Mouse (Mus musculus) MEL-GATA-1-ER (cell line): ENCODE results near the gene Hdac4.

Experiments
- DNase-seq: peaks from one replicate; pipeline ENCODE4 v3.0.0-alpha.2; 2012; ENCODE audit warnings: low read depth; ENCODE audit errors: extremely low read depth

The Hdac4 gene

DNA sequence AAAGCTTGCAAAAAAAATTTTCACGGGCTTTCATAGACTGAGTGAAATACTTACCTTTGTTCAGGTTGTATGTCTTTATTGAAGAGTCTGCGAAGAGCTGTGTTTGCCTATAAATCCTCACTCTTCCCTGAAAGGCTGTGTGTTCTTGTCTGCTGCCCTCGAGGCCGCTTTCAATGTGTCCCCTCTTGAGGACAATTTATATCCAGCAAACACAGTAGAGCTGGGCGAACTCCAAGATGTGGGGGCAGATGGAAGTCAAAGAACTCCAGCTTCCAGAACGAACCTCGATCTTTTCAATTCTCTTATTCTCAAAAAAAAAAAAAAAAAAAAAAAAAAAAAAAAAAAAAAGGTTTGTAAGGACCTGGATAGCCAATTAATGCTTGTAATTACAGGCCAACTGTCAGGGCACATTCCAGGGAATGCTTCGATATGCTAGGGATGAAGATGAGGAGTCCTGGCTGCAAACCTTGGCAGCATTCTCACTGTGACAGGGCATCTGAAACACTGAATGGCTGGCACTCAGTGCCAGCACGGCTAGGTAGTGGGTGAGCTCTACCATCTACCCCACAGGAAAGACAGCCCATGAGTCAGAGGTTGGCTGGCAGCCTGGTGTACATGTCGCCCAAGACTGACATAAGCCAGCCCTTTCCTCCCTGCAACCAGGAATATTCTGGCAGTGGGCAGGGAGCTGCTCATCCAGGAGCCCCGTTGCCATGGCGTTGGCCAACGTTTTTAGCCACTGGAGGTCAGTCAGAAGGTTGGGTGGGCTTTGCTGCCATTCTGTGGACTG is at the start of gene Hdac4:
TSS of gene Hdac4 (minus strand) at position 340 of the 790 bp plus-strand sequence.
- no peak for DNase-seq

DNA sequence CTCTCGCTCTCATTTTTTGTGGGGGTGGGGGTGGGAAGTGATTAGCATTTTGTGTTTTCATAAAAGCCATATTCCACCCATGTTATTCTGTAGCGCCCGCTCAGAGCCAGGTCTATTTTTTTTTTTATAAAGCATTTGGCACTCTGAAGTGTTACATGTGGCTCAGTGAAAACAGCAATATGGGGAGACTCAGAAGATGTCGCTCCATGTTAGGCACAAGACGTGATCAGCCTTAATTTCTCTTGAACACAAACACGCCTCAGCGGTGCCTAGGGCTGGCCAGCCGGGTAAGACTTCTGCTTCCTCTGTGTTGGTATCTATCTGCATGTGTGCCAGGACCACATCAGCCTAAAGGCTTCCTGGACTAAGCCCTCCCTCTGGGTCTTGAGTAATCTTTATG is 48.0 kb upstream of the Hdac4 start:
- no peak for DNase-seq

DNA sequence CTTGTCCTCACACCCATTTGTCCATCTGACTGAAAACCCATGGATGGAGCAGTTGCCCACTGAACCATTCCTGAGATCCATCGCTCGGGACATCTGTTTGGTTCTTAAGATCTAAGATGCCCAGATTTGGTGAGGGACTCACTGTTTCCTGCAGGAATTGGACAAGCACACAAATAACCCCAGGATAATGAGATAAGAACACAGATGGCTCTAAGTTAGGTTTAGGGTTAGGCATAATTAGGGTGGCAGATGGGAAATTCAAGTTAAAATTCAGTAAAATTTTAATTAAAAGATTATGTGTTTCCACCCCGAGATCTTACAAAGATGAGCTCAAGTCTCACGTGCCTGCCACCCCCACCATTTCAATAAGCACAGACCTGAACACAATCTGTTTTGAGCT is 44.6 kb upstream of the Hdac4 start:
- DNase-seq = no peak

DNA sequence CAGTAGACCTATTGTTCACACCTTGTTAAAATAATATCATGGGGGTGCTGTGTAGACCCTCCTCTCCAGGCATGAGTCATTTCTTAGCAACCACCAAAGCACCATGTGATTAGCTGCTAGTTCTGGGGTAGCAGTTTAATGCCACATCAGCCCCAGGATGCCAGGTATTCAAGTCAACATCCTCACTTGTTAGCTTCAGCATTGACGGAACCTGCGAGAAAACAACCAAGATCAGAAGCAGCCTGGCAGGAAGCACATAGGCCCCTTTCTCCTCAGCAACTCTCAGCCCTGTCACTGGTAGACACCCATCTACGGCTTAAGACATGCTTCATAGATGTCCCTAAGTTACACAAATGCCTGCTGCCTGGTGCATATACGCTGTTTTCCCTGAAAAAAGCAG is 40.1 kb upstream of the Hdac4 start:
- no peak for DNase-seq

DNA sequence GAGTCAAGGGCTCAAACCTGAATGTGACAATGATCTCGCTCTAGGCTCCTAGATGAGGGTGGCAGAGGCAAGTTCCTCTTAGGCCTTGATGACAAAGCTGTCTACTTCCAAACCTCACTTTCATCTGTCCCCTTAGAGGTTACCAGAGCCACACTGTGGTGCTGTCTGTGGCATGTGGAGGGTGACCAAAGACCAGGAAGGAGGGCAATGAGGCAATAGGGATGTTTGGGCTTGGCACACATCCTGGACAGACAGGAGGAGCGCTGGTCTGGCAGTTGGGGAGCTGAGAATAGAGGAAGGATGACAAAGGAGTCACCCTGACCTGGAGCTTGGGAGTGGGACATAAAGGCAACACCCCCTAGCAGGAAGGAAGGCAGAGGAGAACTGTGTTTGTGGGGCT is 29.8 kb upstream of the Hdac4 start:
- no peak for DNase-seq

DNA sequence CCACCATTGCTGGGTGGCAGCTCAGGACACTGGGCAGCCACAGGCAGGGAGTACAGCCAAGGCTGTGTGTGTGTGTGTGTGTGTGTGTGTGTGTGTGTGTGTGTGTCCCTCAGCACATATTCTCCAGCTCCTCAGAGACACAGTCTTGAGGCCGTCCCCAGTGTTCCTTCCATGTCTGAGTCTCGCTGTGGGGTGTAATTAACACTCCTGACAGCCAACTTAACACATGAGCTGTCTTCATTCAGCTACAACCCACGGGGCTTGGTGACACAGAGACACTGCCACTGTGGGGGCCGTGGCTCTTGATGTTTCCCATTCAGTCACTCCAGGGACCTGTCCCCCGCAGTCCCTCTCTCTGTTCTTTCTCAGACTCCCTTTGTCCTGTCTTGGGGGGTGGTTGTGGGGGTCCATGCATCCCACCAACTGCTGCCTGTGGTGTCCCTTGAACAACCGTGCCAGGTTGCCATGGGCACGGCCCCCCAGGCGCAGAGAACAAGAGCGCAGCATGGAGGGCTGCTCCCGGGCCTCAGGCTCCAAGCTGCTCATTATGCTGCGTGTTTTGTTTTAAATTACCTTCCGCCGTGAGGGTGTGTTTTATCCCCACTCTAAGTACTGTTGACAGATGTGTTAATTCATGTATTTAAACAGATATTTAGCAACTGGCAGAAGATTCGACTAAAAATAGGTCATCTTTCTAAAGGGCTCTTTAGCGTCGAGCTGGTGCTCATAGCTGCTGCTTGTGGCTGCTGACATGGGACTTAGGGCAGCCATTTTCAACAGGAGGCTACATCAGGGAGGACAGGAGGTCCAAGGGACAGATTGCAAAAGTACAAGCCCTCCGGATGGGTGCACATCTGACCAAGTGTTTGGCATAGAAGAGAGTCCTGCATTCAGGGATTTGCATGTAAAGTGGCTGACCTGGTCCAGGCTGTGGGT is 28.7 kb upstream of the Hdac4 start:
- no peak for DNase-seq

DNA sequence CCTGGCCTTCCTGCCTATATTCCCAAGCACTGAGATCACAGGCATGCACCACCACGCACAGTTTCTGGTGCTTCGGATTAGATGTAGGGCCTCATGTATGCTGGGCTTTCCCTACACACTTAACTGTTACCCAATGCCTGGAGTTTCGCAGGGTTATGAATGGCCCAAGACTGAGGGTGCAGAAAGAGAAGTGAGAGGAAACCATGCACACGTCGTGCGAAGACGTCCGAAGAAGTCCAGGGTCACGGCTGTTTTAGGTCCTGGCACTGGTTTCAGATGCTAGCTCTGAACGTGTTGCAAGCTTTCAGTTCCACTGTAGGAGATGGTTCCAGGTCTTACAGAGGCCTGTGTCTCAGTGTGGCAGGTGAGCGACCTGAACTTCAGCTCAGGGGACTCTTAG is 21.2 kb upstream of the Hdac4 start:
- DNase-seq = no peak

DNA sequence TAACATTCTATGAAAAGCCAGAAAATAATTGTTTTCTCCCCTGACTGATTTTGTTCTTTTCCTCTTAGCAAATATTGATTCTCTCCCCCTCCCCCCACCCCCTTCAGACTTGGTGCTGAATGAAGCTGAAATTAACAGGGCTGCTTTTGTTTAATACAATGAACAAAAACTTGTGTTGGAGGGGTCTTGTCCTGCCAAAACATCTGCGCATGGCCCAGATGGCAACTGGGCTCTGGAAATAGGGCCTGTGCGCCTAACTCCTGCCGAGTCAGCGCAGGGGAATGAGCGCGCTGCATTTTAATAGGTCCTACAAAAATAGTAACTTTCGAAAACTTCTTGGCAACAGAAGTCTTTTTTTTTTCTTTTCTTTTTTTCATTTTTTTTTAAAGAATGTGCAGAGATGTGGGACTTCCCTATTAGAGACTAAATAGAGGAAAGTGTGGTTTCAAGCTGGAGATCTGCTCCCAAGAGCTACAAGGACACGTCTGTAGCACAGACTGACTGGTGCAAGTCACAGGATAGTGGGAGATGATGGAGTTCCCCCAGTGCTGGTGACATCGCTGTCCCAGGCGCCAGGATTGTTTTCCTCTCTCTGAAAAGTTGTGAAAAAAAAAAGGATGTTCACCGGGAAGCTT is 20.6 kb upstream of the Hdac4 start:
- DNase-seq = no peak

DNA sequence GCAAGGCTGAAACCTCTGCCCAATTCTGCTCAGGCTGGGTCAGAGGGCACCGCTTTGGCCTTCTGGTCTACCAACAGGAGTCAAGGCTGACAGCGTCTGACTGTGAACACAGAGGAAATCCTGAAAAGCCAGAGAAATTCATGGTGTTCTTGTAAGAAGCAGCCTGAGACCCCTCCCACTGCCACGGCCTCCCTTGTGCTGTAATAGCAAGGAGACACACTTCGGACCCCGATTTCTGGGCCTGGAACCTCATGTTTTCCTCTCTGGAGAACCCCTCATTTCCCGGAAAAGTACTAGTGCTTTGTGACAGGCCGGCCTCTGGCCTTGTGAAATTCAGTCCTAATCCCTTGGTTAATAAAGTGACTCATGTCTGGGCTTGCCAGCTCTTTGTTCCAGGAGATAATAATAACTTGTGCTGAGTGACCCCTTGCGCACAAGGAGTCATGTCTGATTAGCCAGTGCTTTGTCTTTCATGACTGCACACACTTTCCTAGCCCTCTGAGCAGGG is 19.7 kb upstream of the Hdac4 start:
- DNase-seq = no peak

DNA sequence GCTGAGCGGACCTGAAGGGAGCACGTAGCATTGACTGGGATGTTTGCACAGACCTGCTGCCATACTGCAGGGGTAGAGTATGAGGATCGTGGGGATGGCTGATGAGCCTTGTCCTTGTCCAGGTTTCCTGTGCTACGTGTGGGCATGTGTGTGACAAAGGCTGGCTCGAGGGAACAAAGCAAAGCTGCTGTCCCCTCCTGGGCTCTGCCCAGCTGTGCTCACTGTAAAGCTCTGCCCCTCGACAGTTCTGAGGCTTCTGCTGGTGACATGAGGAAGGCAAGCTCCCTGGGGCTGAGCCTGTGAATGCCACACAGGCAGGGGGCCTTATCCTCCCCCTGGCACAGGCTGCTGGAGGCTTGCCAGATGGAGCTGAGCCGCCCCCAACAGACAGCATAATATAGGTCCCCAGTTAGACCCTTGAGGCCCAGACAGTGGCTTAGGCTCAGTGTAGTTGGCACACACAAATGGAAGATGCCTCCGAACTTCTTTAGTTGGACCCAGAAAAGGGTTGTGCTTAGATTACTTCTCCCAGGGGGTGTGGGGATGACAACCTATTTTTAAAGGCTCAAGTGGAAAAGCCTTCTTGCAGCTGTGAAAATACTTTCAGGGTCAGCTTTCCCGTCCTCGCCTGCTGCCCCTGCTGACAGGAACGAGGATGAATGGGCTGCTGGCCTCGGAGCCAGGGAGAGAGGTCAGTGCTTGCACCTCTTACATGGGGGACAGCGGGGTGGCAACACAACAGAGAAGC is 16.7 kb upstream of the Hdac4 start:
- DNase-seq = no peak

DNA sequence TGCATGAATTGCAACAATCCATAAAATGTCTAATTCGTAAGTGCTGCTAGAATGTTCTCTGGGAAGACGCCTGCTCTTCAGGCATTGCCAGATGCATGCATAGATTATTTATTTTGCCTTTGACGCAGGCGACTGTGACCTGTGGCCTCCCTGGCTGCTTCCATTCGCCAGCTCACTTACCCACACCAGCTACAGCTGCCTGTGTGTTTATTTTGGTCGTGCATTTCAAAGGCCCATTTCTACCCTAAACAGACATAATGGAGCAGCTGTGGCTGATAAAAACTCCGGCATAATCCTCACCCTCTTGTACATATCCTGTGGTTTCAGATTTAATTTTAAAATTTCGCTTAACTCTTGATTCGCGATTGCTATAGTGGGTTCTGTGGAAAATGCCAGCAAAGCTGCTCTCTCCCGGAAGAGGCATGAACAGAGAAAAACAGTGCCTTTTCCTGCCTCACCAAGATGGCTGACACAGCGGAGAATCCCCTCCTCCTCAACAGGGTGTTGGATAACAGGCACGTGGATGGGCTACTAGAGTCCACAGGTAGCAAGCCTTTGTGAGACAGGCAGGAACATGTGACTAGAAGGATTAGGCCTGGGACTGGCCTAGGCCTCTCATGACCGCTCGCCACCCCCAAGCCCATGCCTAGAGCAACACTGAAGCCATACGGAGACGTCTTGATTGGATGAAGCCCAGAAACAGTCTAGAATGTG is 7.3 kb upstream of the Hdac4 start:
- DNase-seq = no peak

DNA sequence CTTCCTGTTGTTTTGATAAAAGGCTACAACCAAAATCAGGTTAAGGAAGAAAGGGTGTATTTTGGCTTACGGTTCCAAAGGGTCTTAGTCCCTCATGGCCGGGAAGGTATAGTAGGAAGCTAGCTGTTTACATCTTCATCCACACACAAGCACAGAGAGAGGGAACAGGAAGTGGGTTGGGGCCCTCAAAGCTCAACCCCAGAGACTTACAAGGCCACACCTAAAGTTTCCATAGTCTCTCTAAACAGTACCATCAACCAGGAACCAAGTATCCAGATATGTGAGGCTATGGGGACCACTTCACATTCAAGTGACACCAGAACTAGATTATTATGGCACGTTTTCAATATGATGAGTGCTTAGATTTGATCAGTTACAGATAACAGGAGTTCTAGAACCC is 5.0 kb downstream of the Hdac4 start:
- DNase-seq = no peak

DNA sequence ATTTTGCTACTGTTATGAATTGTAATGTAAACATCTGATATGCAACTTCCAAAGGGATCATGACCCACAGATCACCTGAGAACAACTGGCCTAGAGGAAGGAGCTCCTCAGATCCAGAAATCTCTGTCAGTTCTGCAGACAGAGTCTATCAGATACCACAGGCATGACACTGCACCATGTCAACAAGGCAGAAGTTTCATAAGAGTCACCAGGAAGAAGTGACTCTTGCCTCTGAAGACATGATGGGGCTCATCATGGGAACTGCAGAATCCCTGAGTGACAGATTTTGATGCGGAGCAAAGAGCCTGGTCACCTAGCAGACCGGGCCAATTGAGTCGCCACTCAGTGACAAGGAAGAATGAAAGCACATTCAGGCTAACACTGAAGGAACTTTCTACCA is 8.4 kb downstream of the Hdac4 start:
- no peak for DNase-seq

DNA sequence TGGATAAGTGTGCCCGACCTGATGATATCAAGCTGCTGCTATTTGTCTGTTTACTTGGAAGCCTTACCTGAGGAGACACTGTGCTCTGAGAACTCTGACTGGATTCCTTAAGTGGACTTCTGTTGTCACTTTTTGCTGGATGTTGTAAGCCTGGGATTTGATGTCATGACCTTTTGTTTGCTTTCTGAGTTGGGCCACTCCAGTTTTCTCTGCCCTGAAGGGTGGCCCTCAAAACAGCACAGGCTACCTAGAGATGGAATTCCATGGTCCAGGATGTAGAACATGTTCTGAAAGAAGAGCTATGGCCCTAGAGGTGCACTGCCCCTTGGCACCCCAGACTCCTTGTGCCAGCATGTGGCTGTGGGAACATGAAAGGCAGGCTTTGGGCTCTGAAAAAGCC is 10.9 kb downstream of the Hdac4 start:
- DNase-seq = no peak

DNA sequence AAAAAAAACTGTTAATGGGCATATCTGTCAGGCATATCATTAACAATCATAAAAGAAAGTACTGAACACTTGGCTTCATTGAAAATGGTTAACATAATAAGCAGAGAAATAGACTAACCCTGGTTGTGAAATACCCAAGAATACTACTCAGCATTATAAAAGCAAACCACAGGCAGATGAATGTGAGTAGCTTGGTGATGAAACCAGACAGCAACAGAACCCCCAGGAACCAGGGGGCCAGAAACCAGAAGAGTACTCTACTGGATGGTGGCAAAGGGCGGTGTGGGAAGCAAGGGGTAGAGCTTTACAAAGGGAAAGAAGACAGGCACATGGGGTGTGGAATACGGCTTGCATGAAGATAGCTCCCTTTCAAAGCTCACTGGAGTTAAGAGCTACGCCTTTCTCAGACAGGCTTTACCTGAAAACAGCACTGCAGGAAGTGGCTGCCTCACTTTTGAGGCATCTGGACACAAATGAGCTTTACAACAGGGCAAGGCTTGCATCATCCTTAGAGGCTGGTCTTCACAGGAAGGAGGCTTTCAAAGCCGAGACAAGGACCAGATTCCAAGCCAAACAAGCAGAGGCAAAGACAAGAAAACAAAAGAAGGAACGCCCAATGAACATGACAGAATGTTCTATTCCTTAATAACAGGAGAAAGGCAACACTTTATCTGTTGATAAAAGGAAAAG is 12.3 kb downstream of the Hdac4 start:
- DNase-seq = no peak

DNA sequence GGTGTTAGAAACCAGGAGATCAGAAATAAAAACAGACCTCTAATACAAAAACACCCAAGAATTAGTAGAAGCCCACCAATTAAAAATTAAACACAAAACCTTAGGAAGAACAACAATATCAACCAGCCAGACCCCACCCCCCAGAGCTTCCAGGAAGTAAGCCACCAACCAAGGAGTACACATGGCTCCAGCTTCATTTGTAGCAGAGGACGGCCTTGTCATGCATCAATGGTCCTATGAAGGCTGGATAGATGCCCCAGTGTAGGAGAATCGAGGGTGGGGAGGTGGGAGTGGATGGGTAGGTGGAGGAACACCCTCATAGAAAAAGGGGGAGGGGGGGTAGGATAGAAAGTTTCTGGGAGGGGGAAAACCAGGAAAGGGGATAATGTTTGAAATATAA is 13.5 kb downstream of the Hdac4 start:
- DNase-seq = no peak

DNA sequence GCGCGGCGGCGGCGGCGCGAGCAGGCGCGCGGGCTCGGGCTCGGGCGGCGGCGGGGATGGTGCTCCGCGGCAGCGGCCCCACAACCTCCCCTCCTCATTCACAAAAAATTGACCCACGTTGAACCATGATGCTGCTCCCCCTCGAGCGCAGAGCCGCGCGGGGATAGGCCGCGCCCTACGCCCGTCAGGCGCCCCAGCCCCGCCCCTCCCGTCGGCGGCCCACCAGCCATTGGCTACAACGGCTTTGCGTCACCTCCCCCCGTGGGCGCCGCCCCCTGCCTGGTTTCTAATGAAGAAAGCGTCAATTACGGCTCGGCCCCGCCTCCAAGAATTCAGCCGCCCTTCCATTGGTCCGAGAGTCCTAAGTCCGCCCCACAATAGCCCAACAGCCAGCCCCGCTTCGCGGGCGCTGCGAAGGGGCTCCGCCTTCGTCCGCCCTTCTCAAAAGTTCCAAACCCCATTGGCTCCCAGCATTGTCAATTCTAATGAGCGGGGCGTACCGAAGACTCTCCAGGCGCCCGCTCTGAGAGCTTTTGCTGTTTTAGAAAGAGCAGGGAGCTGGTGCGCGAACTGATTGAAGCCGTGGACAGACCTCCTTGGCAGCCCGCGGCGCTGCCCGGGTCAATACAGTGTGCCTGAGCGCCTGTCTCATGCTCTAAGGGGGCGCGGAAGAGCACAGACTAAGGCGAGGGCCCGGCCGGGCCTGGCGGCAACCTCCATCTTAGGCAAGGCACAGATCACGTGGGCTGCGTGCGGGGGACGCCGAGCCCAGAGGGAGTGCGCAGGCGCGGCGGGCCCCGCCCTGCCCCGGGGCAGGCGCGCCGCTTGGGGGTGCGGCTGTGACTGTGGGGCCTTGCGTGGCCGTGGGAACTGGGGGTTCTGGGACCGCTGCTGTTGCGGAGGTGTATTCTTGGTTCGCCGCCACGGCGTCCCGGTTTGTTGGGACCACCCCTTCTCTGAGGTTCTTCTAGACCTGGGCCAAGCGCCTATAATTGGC is 15.1 kb downstream of the Hdac4 start:
- peak; percentile 99 for DNase-seq

DNA sequence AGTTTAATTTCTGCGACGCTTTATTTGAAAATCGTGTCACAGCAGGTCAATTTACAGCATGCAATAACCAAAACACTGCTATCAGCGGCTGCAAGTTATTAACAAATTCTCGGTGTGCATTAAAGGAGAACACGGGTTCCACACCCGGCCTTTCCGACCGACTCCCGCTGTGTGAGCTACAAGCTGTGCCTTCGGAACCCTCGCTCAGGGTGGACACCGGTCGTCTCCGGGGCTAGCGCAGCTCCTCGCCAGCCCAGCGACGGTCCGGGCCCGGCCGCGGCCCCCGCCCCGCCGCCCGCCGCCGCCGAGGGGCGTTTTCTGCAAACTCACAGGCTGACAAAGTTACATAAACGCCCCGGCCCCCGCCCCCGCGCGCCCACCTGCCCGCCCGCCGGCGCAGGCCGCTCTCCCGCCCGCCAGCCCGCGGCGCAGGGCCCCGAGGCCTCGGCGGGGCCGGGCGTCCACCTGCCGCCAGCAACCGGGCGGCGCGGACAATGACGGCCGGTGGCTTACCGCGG is 16.0 kb downstream of the Hdac4 start:
- DNase-seq = peak; percentile 32
